Mouse (Mus musculus) neural tube, postnatal 0 days (tissue): ENCODE results near the gene Ifna6. TPM values are rescaled to one million over a fixed set of nuclear protein-coding genes. Genes with fewer than 3 reads are reported as not detected.

ENCODE experiments used
- polyA plus RNA-seq: library from polyadenylated mRNA; unstranded; fragments of >200 nt; fragmentation: Nextera tagmentation; extraction: Ambion mirVana; gene quantifications from 2 replicates; pipeline ENCODE4 v1.2.1, GENCODE M21; 2015

The Ifna6 gene
- polyA plus RNA-seq = not detected in 2 replicates

GRCm38 (mm10) chr4:88827116-88827515 lies at the start of gene Ifna6:
Ifna6 (plus strand) TSS chr4:88827416.

DNA sequence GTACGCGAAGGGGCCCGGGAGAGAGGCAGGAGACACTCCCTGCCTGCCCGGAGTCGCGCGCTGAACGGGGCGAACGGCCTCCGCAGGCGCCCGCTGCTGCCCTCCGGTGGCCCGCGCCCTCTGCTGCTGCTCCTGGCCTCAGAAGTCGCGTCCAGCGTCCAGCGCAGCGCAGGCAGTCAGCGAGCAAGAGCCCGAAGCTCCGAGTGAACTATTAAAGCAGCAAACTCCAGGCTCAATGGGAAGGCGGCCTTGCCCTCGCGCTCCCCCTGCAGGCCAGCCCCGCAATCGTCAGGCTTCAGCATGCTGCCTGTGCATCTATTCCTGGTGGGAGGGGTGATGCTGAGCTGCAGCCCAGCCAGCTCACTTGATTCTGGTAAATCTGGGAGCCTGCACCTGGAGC lies 47.7 kb upstream of the Ifna6 start, which contains the start of gene Gm13272:
Gm13272 (plus strand) TSS at position 301 of the 400 bp plus-strand sequence.

GRCm38 (mm10) chr4:88781831-88782230 lies 45.4 kb upstream of the Ifna6 start, which contains the start of gene Ifnz:
Ifnz (plus strand) TSS chr4:88782131.

GRCm38 (mm10) chr4:88785409-88785808 lies 41.8 kb upstream of the Ifna6 start, which contains the start of gene Gm13276:
Gm13276 (plus strand) TSS chr4:88785709.

GRCm38 (mm10) chr4:88788402-88788801 lies 38.8 kb upstream of the Ifna6 start, which contains the start of gene Gm13277:
Gm13277 (plus strand) TSS chr4:88788632.

DNA sequence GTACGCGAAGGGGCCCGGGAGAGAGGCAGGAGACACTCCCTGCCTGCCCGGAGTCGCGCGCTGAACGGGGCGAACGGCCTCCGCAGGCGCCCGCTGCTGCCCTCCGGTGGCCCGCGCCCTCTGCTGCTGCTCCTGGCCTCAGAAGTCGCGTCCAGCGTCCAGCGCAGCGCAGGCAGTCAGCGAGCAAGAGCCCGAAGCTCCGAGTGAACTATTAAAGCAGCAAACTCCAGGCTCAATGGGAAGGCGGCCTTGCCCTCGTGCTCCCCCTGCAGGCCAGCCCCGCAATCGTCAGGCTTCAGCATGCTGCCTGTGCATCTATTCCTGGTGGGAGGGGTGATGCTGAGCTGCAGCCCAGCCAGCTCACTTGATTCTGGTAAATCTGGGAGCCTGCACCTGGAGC lies 36.0 kb upstream of the Ifna6 start, which contains the start of gene Gm13278:
Gm13278 (plus strand) TSS at position 301 of the 400 bp plus-strand sequence.

DNA sequence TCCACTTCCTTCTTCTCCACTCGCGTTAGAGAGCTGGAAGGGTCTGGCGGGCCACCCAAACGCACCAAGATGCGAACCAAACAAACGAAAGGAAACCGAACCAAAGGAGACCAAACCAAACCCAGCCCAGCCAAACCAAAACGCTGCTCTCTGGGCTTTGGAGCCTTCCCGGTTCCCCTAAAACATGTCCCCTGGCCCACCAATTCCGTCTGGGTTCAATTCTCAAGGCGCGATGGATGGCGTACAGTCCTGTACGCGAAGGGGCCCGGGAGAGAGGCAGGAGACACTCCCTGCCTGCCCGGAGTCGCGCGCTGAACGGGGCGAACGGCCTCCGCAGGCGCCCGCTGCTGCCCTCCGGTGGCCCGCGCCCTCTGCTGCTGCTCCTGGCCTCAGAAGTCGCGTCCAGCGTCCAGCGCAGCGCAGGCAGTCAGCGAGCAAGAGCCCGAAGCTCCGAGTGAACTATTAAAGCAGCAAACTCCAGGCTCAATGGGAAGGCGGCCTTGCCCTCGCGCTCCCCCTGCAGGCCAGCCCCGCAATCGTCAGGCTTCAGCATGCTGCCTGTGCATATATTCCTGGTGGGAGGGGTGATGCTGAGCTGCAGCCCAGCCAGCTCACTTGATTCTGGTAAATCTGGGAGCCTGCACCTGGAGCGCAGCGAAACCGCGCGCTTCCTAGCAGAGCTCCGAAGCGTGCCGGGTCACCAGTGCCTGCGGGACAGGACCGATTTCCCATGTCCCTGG lies 33.1 kb upstream of the Ifna6 start, which contains the start of gene Gm13275:
Gm13275 (plus strand) TSS at position 552 of the 740 bp plus-strand sequence.

DNA sequence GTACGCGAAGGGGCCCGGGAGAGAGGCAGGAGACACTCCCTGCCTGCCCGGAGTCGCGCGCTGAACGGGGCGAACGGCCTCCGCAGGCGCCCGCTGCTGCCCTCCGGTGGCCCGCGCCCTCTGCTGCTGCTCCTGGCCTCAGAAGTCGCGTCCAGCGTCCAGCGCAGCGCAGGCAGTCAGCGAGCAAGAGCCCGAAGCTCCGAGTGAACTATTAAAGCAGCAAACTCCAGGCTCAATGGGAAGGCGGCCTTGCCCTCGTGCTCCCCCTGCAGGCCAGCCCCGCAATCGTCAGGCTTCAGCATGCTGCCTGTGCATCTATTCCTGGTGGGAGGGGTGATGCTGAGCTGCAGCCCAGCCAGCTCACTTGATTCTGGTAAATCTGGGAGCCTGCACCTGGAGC lies 30.1 kb upstream of the Ifna6 start, which contains the start of gene Gm13279:
Gm13279 (plus strand) TSS at position 301 of the 400 bp plus-strand sequence.

DNA sequence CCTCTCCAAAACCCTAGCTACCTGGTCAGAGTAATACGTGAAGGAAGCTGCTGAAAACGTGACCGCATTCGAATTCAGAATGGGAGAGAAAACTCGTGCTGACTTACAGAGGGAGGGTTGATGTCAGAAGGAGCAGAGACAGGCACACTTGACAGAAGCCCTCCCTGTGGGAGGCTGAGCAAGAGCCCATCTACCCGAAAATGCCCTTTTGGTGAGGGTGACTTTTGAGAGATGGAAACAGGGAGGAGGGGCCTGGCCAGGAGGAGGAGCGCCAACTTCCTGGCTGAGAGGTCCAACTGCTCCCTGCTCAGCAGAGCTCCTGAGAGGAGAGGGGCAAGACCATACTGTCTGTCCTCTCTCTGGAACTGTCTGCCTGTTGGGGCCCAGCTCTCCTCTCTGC lies 27.9 kb upstream of the Ifna6 start, which contains the start of gene Gm13285:
Gm13285 (plus strand) TSS at position 301 of the 400 bp plus-strand sequence.

GRCm38 (mm10) chr4:88802954-88803353 lies 24.3 kb upstream of the Ifna6 start, which contains the start of gene Gm13287:
Gm13287 (plus strand) TSS chr4:88803254.

DNA sequence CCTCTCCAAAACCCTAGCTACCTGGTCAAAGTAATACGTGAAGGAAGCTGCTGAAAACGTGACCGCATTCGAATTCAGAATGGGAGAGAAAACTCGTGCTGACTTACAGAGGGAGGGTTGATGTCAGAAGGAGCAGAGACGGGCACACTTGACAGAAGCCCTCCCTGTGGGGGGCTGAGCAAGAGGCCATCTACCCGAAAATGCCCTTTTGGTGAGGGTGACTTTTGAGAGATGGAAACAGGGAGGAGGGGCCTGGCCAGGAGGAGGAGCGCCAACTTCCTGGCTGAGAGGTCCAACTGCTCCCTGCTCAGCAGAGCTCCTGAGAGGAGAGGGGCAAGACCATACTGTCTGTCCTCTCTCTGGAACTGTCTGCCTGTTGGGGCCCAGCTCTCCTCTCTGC lies 22.0 kb upstream of the Ifna6 start, which contains the start of gene Gm13288:
Gm13288 (plus strand) TSS at position 301 of the 400 bp plus-strand sequence.

GRCm38 (mm10) chr4:88815928-88816327 lies 11.3 kb upstream of the Ifna6 start, which contains the start of gene Ifna7:
Ifna7 (plus strand) TSS chr4:88816228.

GRCm38 (mm10) chr4:88819659-88820058 lies 7.6 kb upstream of the Ifna6 start, which contains the start of gene Ifna11:
Ifna11 (plus strand) TSS chr4:88819959.

DNA sequence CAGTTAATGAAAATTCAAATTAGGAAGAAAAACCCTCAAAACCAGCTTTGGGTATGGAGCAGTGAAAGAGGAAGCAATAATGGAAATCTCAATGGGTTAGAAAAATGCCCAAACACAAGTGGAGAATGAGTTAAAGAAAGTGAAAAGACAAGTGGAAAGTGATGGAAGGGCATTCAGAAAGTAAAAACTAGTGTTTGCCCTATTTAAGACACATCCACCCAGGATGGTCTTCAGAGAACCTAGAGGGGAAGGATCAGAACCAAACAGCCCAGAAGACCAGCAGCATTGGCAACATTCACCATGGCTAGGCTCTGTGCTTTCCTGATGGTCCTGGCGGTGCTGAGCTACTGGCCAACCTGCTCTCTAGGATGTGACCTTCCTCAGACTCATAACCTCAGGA lies 8.0 kb downstream of the Ifna6 start, which contains the start of gene Ifna5:
Ifna5 (plus strand) TSS at position 301 of the 400 bp plus-strand sequence.

DNA sequence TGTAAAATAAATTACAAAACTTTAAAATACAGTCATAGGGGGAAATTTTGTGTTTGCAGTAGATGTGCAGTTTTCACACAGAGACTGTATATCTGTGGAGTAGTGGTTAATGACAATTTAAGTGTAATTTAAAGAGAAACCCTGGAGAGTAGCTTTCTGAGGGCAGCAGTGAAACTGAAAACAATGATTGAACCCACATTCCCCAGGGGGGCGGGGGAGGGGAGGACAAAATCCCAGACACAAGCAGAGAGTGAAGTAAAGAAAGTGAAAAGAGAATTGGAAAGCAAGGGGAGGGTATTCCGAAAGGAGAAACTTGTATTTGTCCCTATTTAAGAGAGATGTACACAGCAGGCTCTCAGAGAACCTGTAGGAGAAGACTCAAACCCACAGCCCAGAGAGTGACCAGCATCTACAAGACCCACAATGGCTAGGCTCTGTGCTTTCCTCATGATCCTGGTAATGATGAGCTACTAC lies 14.3 kb downstream of the Ifna6 start, which contains the start of gene Ifna4:
Ifna4 (plus strand) TSS at position 424 of the 474 bp plus-strand sequence.

GRCm38 (mm10) chr4:88849698-88850097 lies 22.5 kb downstream of the Ifna6 start, which contains the start of gene Ifna1:
Ifna1 (plus strand) TSS chr4:88850087.

Other genes starting within 250 kb of the Ifna6 start
- not detected in 2 replicates for gene Ifna9, start 235.0 kb upstream of the Ifna6 start, polyA plus RNA-seq
- not detected in 2 replicates for gene Ifna12, start 224.0 kb upstream of the Ifna6 start, polyA plus RNA-seq
- gene C87499, start 193.0 kb upstream of the Ifna6 start, polyA plus RNA-seq = not detected in 2 replicates
- gene Ifna13, start 183.0 kb upstream of the Ifna6 start, polyA plus RNA-seq = not detected in 2 replicates
- not detected in 2 replicates for gene Ifna16, start 150.5 kb upstream of the Ifna6 start, polyA plus RNA-seq
- not detected in 2 replicates for gene Ifna2, start 143.5 kb upstream of the Ifna6 start, polyA plus RNA-seq
- gene Ifnab, start 136.1 kb upstream of the Ifna6 start, polyA plus RNA-seq = not detected in 2 replicates
- 0.15 and 1.1 TPM in 2 replicates for gene Gm26566, start 105.6 kb upstream of the Ifna6 start, polyA plus RNA-seq
- 68.0 and 72.4 TPM in 2 replicates for gene Klhl9, start 105.0 kb upstream of the Ifna6 start, polyA plus RNA-seq
- gene Gm13271, start 72.5 kb upstream of the Ifna6 start, polyA plus RNA-seq = not detected in 2 replicates
- gene Gm13283, start 67.3 kb upstream of the Ifna6 start, polyA plus RNA-seq = not detected in 2 replicates
- 0.23 TPM in 1 of 2 replicates, not detected in the other for gene Gm13290, start 53.6 kb upstream of the Ifna6 start, polyA plus RNA-seq
- gene Gm13289, start 50.5 kb upstream of the Ifna6 start, polyA plus RNA-seq = not detected in 2 replicates
- gene Gm13272, start 47.6 kb upstream of the Ifna6 start, polyA plus RNA-seq = not detected in 2 replicates
- not detected in 2 replicates for gene Ifnz, start 45.3 kb upstream of the Ifna6 start, polyA plus RNA-seq
- gene Gm13276, start 41.7 kb upstream of the Ifna6 start, polyA plus RNA-seq = not detected in 2 replicates
- not detected in 2 replicates for gene Gm13277, start 38.8 kb upstream of the Ifna6 start, polyA plus RNA-seq
- not detected in 2 replicates for gene Gm13278, start 35.9 kb upstream of the Ifna6 start, polyA plus RNA-seq
- gene Gm13275, start 32.9 kb upstream of the Ifna6 start, polyA plus RNA-seq = not detected in 2 replicates
- gene Gm13279, start 30.0 kb upstream of the Ifna6 start, polyA plus RNA-seq = not detected in 2 replicates
- gene Gm13285, start 27.8 kb upstream of the Ifna6 start, polyA plus RNA-seq = 0.22 and 0.46 TPM in 2 replicates
- not detected in 2 replicates for gene Gm13287, start 24.2 kb upstream of the Ifna6 start, polyA plus RNA-seq
- gene Gm13288, start 21.9 kb upstream of the Ifna6 start, polyA plus RNA-seq = not detected in 2 replicates
- not detected in 2 replicates for gene Ifna7, start 11.2 kb upstream of the Ifna6 start, polyA plus RNA-seq
- not detected in 2 replicates for gene Ifna11, start 7.5 kb upstream of the Ifna6 start, polyA plus RNA-seq
- gene Ifna5, start 8.1 kb downstream of the Ifna6 start, polyA plus RNA-seq = not detected in 2 replicates
- not detected in 2 replicates for gene Ifna4, start 14.4 kb downstream of the Ifna6 start, polyA plus RNA-seq
- gene Ifna1, start 22.7 kb downstream of the Ifna6 start, polyA plus RNA-seq = not detected in 2 replicates
- not detected in 2 replicates for gene Ifne, start 52.8 kb downstream of the Ifna6 start, polyA plus RNA-seq